Mouse (Mus musculus): ENCODE results near the gene Rgmb.

GRCm38 (mm10) chr17:15808468-15809374, 22.1 kb downstream of the Rgmb start:
- no peak for TF ChIP-seq CTCF (IDR thresholded peaks at IDR 0.05; ENCODE audit: low read depth)
- no peak for TF ChIP-seq EP300 (IDR thresholded peaks at IDR 0.05; ENCODE audit: low read depth)

Data from heart, postnatal 0 days (tissue).